Mouse (Mus musculus) neutrophil, adult 83 days (primary cell): ENCODE data around the gene Gm10638. TPM values are rescaled to one million over a fixed set of nuclear protein-coding genes. Genes with fewer than 3 reads are reported as not detected.

ENCODE experiments used
- total RNA-seq, 2 experiments: library from RNA; stranded (reverse); gene quantifications; one replicate each; pipeline ENCODE4 v1.2.4; 2023

Gene Gm10638
- total RNA-seq: under 1 TPM in 1 of 2 experiments, not detected in 1; 0.53 TPM

DNA sequence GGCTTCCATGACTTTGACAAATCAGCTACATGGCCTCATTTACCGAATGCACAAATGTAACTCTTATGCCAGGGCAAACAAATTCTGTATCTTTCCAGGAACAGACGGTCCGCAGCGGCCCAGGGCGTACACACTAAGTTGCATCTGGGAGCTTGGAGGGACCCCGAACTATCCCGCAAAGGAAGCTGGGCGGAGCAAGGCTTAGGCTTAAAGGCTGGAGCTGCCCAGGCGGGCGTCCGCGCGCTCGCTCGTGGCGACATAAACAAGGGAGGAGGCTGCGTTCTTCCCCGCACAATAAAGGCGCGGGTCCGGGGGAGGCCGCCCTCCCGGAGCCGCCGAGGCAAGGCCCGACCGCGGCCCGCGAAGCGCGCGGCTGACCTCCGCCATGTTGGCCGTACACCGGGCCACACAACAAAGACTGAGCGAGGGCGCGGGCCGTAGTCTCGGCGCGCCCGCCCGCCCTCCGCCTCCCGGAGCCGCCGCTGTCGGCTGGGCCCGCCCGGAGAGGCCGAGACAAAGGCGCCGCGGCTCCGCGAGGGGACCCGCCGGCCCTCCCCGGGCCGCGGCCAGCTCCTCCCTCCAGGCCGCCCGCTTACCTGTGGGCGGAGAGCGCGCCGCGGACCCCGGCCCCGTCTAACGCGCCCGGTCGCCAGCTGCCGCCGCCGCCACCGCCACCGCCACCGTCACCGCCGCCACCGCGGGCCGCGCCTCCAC lies at the start of gene Gm10638, which contains the start of gene Siah1a:
TSS of gene Gm10638 (plus strand) at position 479 of the 714 bp plus-strand sequence.
TSS of gene Siah1a (minus strand) at position 714 of the 714 bp plus-strand sequence.

Other genes starting within 250 kb of the Gm10638 start
- not detected for gene Abcc12, start 165.0 kb upstream of the Gm10638 start, total RNA-seq
- gene Lonp2, start 121.7 kb upstream of the Gm10638 start, total RNA-seq: 10 to 100 TPM; 49.9 to 51.9 TPM
- gene Siah1a, start 235 bp downstream of the Gm10638 start, total RNA-seq: 10 to 100 TPM; 12.3 to 13.1 TPM
- 10 to 100 TPM; 58.1 to 63.3 TPM for gene N4bp1, start 139.6 kb downstream of the Gm10638 start, total RNA-seq